Mouse (Mus musculus) c-Kit-negative CD71-positive TER-119-positive erythroid progenitor cells, embryonic 14.5 days (primary cell): ENCODE results near the gene Gm49340.
"Not testable (repeated sequence)": the region's sequence is repeated elsewhere in the genome, so short reads cannot be mapped to it uniquely, and the experiment has no call there.

Experiments
- DNase-seq: peaks from one replicate; pipeline ENCODE4 v3.0.0-alpha.2; 2013; ENCODE audit warnings: low read depth, low spot score

Gm49340 gene

DNA sequence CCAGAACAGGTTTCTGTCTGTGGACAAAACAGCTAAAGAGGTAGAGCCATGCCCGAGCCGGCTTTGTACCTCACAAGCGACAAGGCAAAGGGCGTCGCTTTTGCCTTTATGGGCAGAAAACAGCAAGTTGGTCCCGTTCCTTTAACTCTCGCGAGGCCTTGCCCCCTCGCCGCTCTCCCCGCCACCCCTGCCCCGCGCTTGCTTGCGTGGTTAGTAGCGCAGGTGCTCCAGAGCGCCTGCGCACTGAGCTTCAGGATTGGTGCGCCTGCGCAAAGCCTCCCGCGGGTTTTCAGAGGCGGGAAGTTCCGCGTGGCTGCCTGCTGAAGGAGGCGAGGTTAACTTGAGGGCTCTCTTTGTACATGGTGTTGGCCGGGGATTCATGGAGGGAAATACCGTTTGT is at the start of gene Gm49340, which contains the start of the genes Aspa and Spata22:
Gm49340 (plus strand) TSS at position 300 of the 400 bp plus-strand sequence.
Aspa (minus strand) TSS at position 155 of the 400 bp plus-strand sequence.
Spata22 (plus strand) TSS at position 300 of the 400 bp plus-strand sequence.
- DNase-seq = no peak

DNA sequence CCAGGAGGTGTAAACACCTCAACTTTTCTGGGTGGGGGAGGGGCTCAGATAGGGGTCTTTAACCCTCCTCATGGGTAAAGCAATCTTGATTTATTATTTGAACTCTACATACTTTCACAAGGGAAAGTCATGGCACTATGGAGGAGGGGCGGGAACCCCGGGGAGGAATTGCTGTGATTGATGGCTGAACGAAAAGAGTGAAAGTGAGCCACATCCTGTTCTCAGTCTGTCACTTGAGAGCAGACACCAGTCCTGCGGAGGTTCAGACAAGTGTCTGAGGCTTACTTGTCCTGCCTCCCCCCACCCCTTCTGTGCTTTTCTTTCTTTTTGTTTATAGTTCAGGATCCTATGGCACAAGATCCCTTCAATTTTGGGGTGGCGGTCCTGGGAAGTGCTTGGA is 48.8 kb upstream of the Gm49340 start:
- no peak for DNase-seq

DNA sequence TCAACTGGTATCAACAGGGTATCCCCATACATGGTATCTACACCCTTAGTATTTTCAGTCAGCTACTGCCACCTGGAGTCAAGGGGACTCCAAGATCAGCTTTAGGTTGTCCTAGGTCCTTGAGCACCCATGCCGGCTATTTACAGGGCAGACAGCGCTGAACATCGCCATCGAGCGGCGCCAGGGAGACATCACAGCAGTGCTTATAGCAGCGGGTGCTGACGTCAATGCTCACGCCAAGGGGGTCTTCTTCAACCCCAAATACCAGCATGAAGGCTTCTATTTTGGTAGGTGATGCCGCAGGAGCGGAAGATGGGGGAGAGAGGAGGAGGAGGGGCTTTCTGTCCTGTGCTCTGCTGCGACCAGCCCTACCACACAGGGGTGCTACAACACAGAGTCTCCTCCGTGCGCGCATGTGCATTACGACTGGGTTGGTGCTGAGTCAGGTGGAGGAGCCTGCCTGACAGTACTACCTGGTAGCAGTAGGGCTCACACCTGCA is 48.0 kb upstream of the Gm49340 start:
- DNase-seq = no peak

DNA sequence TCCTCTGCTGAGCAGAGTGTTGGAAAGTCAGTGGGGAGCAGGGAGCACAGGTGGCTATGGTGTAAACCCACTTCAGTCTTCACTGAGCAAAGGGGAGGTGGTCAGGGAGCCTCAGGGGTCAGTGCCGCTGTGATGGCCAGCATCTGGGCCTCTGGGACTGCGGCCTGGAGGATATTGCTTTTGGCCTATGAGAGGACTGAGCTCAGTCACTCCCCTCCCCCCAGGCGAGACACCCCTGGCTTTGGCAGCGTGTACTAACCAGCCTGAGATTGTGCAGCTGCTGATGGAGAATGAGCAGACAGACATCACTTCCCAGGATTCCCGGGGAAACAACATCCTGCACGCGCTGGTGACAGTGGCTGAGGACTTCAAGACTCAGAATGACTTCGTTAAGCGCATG is 46.2 kb upstream of the Gm49340 start:
- DNase-seq = no peak

DNA sequence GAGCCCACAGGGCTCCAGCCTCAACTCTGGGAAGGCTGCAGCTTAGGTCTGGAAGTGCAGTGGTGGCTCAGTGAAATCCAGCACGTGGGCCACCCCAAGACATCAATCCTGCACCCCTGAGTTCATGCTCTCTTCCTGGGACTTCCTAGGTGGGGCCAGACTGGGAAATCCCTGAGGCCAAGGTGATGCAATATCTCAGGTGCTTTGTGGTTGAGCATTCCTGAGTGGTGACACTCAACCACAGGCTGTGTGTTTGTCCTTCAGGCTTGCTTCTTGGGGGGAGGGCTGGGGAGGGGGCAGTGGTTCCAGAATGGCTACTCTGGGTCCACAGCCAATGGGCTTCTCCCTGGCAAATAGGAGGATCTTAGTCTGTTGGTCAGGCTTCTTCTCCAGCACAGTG is 45.6 kb upstream of the Gm49340 start:
- DNase-seq = no peak

DNA sequence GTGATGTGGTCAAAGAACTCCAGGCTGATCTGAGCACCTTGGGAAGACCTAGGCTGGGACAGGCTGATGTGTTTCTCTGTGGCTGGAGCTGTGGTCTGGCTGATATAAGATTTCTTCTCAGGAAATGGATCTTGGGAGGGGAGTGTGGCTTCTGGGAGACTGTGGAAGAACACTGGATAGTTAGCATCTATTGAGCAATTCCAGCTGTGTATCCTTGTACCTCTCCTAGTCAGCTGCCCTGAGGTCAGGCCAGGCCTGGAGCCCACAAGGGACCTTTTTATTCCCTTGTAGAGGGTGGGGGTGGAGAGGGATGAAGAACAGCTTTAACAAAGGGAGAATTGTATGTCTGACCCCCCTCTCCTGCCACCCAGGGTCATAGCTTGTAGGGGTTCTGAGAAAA is 45.2 kb upstream of the Gm49340 start:
- DNase-seq = no peak

DNA sequence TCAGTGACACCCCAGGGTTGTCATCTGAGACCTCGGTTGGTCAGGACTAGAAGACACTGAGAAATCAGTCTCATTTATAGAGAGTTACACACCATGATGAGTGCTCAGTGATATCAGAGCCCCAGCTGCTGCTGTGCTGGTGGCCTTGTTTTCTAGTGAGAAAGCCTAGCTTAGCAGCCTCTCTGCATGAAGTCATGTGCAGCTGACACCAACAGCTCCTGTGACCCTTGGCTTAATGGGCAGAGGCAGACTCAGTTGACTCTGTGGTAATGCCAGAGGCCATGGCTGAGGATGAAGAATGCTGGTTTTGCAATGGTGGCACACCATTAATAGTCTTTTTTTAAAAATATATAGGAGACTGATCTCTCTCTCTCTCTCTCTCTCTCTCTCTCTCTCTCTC is 39.9 kb upstream of the Gm49340 start:
- no peak for DNase-seq

DNA sequence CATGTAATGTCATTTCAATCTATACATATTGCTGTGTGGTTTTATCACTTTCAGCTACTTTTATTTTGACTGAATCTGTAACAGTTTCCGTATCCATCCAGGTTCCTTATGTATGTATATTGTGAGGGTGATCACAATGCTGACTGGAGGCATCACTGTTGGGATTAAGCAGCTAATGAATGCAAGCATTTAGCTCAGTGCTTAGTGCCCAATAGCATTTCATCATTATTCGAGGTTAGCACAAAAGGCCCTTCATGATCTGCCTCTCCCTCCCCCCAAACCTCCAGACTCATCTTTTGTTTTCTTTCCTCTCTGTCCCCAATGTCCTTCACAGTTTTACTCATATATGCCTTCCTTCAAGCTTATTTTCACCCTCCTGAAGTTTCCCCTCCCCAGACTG is 26.4 kb upstream of the Gm49340 start:
- no peak for DNase-seq

DNA sequence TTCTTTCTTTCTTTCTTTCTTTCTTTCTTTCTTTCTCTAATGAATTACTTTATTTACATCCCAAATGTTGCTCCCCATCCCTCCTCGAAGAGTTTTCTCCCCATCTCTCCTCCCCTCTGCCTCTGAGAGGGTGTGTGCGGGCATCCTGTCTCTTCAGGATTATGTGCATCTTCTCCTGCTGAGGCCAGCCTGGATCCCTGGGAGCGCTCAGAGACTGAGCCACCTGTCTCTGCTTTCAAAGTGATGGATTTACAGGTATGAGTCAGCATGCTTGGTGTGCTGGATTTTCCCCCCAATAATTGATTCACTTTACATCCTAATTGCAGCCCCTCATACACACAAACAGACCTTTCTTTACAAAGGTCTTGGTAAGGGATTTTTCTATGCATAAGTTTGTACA is 13.6 kb upstream of the Gm49340 start:
- DNase-seq = no peak

DNA sequence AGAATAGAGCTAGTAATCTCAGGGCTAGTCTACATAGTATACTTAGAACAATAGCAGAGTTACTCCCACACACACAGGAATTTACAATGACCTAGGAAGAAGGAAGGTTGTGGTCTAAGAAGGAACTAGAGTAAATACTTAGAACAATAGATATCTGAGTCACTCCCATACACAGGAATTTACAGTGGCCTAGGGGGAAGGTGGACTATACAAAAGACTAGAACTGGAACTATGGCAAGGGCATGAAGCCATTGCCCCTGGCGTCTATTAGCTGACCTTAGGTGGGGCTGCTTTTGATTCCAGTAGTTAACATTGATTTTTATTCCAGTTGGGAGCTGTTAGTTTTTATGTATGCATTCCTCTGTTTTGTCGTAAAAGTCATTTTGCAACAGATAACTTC is 11.0 kb upstream of the Gm49340 start:
- DNase-seq = not testable (repeated sequence)

DNA sequence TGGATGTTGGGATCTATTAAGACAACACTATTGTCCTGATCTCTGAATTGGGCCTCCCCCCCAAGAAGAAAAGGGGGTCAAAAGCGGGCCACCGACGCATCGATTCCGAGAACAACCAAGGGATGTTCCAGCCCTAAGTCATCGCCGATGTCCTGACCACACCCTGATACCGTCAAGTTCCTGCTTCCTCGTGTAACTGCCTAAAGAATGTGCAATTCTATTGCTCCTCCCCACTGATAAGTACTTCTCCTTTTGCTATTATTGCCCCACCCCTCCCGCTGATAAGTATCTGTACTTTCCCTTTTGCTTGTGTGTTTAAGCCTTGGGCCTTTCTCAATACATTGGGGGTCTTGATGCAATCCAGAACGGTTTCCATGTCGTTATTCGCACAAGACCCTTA is 8.5 kb upstream of the Gm49340 start:
- not testable (repeated sequence) for DNase-seq

DNA sequence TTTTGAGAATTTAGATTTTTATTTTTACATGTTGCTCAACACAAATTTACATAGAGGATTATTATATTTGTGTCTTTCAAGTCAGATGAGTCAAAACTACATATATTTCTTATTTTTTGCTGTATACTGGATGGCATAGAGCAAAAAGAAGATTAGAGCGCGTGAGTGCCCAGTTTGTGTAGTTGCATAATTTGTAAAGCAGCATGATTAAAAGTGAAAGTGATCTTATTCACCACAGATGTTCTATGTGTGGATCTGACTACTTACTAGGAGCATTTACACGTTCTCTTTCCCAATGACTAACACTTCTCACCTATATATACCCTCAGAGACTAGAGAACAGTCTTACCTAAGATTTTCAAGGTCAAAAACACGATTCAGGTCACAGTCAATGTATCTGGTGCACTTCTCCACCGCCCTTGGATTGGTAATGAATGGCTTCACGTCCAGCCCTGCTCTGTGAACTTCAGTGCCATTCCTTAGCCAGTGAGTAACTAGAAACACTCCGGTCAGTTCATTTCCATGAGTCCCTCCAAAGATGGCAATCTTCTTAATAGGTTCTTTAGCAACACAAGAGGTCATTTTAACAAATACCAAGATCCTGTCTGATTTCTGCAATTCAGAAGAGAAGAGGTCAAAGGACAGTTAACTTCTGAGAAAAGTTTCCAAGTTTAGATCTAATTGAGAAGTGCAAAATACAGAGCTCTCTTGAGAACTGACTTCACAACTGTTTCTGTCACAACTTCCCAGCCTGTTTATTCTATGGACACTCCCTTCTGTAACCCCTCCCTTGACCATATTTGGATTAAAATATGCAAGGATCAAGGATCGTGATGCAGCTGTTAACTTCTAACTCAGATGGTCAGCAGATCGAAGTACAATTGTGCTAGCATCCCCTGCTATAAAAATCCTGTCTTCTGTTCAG is 5.4 kb upstream of the Gm49340 start:
- no peak for DNase-seq

DNA sequence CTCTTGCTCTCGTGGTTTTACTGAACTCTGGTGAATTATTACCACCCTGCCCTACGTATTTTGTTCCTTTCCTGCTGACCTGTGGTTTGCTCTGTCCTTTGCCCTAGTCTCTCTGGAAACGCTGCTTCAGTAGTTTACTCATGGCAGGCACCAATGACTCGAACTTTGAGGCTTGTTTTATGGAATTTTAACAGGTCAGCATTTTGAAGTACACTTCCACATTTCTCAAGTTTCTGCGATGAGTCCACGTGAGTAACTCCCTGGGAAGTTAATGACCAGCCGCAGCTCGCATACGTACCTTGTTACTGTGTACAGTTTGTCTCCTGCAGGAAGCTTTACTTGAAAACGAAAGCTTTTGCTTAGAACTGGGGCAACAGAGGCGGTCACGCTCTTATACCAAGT is 3.1 kb upstream of the Gm49340 start:
- no peak for DNase-seq

DNA sequence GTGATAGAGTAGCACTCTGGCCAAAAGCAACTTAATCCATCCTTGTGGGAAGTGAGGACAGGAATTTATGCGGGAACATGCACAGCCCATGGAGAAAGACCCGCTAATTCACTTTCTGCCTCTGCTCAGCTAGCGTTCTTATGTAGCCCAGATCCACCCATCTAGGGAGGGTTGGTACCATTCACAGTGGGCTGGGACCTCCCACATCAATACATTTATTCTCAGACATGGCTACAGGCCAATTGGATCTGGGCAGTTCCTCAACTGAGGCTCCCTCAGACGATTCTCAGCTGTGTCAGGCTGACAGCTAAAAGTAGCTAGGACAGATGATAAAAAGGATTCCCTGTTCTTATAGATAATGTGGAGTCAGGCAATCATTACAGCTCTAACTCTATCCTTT is 2.2 kb upstream of the Gm49340 start:
- no peak for DNase-seq

DNA sequence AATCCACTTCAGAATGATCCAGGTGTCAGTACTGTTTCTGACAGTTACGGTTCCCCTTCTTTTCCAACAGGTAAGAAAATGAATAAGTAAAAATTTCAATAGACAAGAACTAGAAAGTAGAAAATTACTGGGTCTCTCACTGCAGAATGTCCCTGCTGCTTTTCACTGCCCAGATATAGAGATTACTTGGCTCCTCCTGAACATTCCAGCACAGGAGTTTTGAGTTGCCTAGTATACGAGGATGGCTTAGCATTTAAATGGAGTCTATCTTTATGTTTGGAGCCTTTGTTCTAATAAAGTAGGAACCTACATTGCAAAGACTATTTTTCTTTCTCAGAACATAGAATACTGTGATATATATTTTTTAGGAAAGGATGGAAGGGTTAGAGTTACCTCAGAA is 3.8 kb downstream of the Gm49340 start:
- DNase-seq = no peak

DNA sequence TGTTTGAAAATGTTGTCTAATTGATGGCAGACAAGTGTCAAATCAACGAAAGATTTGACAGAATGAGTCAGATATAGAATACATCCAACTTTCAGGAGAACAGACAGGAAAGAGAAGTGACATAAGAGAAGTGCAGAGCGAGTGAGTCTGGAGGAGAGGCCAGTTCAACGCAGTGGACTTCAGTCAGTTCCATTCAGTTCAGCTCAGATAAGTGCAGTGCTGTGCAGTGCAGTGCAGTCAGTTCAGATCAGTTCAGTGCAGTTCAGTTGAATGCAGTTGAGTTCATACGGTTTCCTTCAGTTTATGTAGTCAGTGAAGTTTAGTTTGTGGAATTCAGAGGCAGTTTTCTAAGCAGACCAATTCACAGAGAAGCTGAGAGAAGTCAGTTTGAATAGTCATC is 7.4 kb downstream of the Gm49340 start:
- DNase-seq = no peak

DNA sequence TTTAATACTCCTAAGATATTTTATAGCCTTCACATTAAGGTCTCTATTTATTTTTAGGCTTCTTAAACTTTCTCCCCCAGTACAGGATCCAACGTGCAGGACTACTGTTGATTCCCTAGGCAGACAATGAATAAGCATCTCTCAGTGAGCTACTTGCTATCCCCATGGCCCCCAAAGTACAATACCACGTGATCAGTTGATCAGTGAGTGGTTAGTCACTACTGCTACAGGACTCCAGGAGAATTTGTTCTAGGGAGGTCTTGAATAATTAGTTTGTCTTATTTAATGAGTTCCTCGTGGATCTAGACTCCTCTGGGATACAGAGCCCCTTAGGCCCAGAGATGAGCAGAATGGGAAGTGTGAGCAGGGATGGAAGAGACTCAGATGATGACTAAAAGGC is 20.9 kb downstream of the Gm49340 start, which contains the start of gene Olfr20:
Olfr20 (plus strand) TSS at position 301 of the 400 bp plus-strand sequence.
- no peak for DNase-seq

DNA sequence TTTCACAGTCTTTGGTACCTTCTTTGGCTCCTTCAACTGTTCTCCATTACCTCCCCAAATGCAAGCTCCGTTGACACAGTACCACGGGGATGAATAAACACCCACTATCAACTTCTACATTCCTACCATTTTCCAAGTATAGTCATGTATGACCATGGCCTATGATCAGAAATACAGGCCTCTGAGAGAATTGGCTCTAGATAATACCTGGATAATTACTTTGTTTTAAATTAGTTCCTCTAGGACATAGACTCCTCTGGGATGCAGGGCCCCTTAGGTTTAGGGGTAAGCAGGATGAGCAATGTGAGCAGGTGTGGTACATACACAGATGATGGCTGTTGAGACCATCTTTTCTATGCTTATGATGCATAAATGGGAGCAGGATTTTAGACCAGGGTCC is 41.4 kb downstream of the Gm49340 start, which contains the start of gene Olfr376:
Olfr376 (plus strand) TSS at position 301 of the 400 bp plus-strand sequence.
- no peak for DNase-seq

DNA sequence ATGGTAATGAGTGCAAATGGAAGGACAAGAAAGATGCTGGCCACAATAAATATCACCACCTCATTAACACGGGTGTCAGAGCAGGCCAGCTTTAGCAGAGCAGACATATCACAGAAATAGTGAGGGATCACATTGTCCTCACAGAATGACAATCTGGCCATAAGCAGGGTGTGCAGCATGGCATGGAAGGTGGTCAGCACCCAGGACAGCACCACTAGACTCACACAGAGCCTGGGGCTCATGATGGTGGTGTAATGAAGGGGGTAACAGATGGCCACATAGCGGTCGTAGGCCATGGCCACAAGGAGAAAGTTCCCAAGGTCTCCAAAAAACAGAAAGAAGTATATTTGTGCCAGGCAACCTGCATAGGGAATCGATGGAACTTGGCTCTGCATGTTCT is 65.8 kb downstream of the Gm49340 start:
- DNase-seq = no peak

DNA sequence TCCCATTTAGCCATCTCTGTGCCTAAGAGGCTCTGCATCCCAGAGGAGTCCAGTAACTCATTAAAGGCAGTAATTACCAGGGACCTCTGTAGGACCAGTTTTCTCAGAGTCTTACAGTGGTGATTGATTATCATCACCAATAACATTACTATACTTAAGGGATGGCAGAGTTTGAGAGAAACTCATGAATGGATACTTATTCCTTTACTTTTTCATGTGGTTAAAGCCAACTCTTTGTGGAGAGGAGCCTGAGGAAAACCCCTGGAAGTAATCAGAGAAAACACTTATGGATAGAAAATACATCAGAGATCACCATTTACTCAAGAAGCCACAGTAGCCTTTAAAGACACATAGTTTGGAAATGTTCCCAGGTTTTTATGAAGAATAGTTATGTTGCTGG is 70.0 kb downstream of the Gm49340 start, which contains the start of gene Olfr1:
Olfr1 (minus strand) TSS at position 101 of the 400 bp plus-strand sequence.
- no peak for DNase-seq
